Mouse (Mus musculus) macrophage (primary cell): ENCODE data around the gene Il18rap. TPM values are rescaled to one million over a fixed set of nuclear protein-coding genes. Genes with fewer than 3 reads are reported as not detected.
A peak's percentile ranks its signal among the peaks of the same experiment; 100 is the strongest.

Experiments
- H3K27ac ChIP-seq: fragments of 350-480 bp; formaldehyde crosslinking; 2 replicates; pipeline ENCODE4 v1.9.0; 2021
- H3K36me3 ChIP-seq: fragments of 350-480 bp; formaldehyde crosslinking; 2 replicates; pipeline ENCODE4 v1.9.0; 2021; ENCODE audit errors: inconsistent target
- H3K4me3 ChIP-seq: fragments of 350-480 bp; formaldehyde crosslinking; 2 replicates; pipeline ENCODE4 v1.9.0; 2021; ENCODE audit errors: inconsistent target
- H3K79me2 ChIP-seq: fragments of 350-480 bp; formaldehyde crosslinking; 2 replicates; pipeline ENCODE4 v1.9.0; 2021; ENCODE audit errors: inconsistent target
- WGBS: methylation state at CpG from one replicate; pipeline ENCODE4 v1.1.7; 2026; ENCODE audit warnings: inconsistent platforms; ENCODE audit not compliant: missing documents; 5-methylcytosine and 5-hydroxymethylcytosine counted together
- polyA plus RNA-seq: library from polyadenylated mRNA; stranded (reverse); fragments of 250-400 nt; gene quantifications from 3 replicates; pipeline ENCODE4 v1.2.4, GENCODE M21; 2018; ENCODE audit warnings: inconsistent platforms
- total RNA-seq, 78 experiments: library from RNA; depleted of rRNA; stranded (reverse); fragments of 250-400 nt; gene quantifications; 1 replicate in 9 of 78; 2 replicates in 24 of 78; 3 replicates in 43 of 78; 4 replicates in 2 of 78; pipeline ENCODE4 v1.2.4; 2018; ENCODE audit warnings: inconsistent platforms in 56 of 78

Il18rap gene
- 10 to 100 TPM in 1 of 26 experiments, 1 to 10 TPM in 13, under 1 TPM in 12; 0.13 to 12.5 (median 1.5) TPM for total RNA-seq (2018; cell fraction: chromatin; rRNA removed)
- total RNA-seq (2018; cell fraction: cytosol; rRNA removed), result under 1 TPM; 0.04 to 0.86 (median 0.41) TPM
- 10 to 100 TPM in 1 of 26 experiments, 1 to 10 TPM in 15, under 1 TPM in 10; 0.40 to 12.1 (median 1.5) TPM for total RNA-seq (2018; cell fraction: nucleus; rRNA removed)
- 0.28 to 1.1 TPM (median 0.87 TPM) in 3 replicates for polyA plus RNA-seq

- WGBS, result 5% methylated on average over 9 of the region's 9 CpGs
- Histone ChIP-seq H3K4me3 (no peak within 1 kb of the TSS), H3K36me3 (no peaks in the 10 kb centered on the region), H3K27ac (peak within 1 kb of the TSS; percentile 10; the same call in 1 of the 2 replicates), H3K79me2 (no peaks in the 10 kb centered on the region)
Measured at GRCm38 (mm10) chr1:40514851-40515585, at the start of gene Il18rap. Il18rap (plus strand) TSS chr1:40515362.

- H3K27ac ChIP-seq, result no peak within 1 kb of the TSS
- no peak within 1 kb of the TSS for H3K4me3 ChIP-seq
- H3K79me2 ChIP-seq, result no peaks in the 10 kb centered on the region
- no peaks in the 10 kb centered on the region for H3K36me3 ChIP-seq
- WGBS, result 24% methylated on average over 20 of the region's 20 CpGs
Measured at GRCm38 (mm10) chr1:40465477-40466430, 49.4 kb upstream of the Il18rap start, which contains the start of gene Il18r1. Il18r1 (plus strand) TSS chr1:40465552.

- Histone ChIP-seq H3K36me3 (no peaks in the 10 kb centered on the region), H3K79me2 (no peaks in the 10 kb centered on the region), H3K27ac (no peak overlapping the region), H3K4me3 (no peak overlapping the region)
- 83% methylated on average over 3 of the region's 4 CpGs for WGBS
Measured at GRCm38 (mm10) chr1:40467306-40467705, 47.9 kb upstream of the Il18rap start.

- Histone ChIP-seq H3K4me3 (no peak overlapping the region), H3K36me3 (no peaks in the 10 kb centered on the region), H3K27ac (no peak overlapping the region), H3K79me2 (no peaks in the 10 kb centered on the region)
- 92% methylated on average over 2 of the region's 2 CpGs for WGBS
Measured at GRCm38 (mm10) chr1:40468805-40469204, 46.4 kb upstream of the Il18rap start.

GRCm38 (mm10) chr1:40469900-40470299 lies 45.3 kb upstream of the Il18rap start:
- no peak overlapping the region for H3K4me3 ChIP-seq
- 37% methylated on average over 12 of the region's 12 CpGs for WGBS
- no peaks in the 10 kb centered on the region for H3K36me3 ChIP-seq
- H3K79me2 ChIP-seq, result no peaks in the 10 kb centered on the region
- no peak overlapping the region for H3K27ac ChIP-seq

- H3K27ac ChIP-seq, result no peak overlapping the region
- no peak overlapping the region for H3K4me3 ChIP-seq
- H3K79me2 ChIP-seq, result no peaks in the 10 kb centered on the region
- no peaks in the 10 kb centered on the region for H3K36me3 ChIP-seq
- WGBS, result 100% methylated on average over 1 of the region's 1 CpGs
Measured at GRCm38 (mm10) chr1:40472401-40472800, 42.8 kb upstream of the Il18rap start.

- Histone ChIP-seq H3K36me3 (no peaks in the 10 kb centered on the region), H3K27ac (no peak overlapping the region), H3K4me3 (no peak overlapping the region), H3K79me2 (no peaks in the 10 kb centered on the region)
- 26% methylated on average over 4 of the region's 4 CpGs for WGBS
Measured at GRCm38 (mm10) chr1:40473640-40474039, 41.5 kb upstream of the Il18rap start.

GRCm38 (mm10) chr1:40474336-40474735 lies 40.8 kb upstream of the Il18rap start:
- Histone ChIP-seq H3K79me2 (no peaks in the 10 kb centered on the region), H3K36me3 (no peaks in the 10 kb centered on the region), H3K4me3 (no peak overlapping the region), H3K27ac (no peak overlapping the region)
- 94% methylated on average over 5 of the region's 5 CpGs for WGBS

GRCm38 (mm10) chr1:40475697-40476096 lies 39.5 kb upstream of the Il18rap start:
- Histone ChIP-seq H3K79me2 (no peaks in the 10 kb centered on the region), H3K36me3 (no peaks in the 10 kb centered on the region), H3K27ac (peak overlapping the region; percentile 62), H3K4me3 (no peak overlapping the region)
- WGBS, result 0% methylated on average over 3 of the region's 3 CpGs

- 70% methylated on average over 4 of the region's 4 CpGs for WGBS
- Histone ChIP-seq H3K36me3 (no peaks in the 10 kb centered on the region), H3K79me2 (no peaks in the 10 kb centered on the region), H3K27ac (0 out of 2 replicates have a peak overlapping the region, but pooled peaks have one; percentile 62), H3K4me3 (no peak overlapping the region)
Measured at GRCm38 (mm10) chr1:40476756-40477155, 38.4 kb upstream of the Il18rap start.

GRCm38 (mm10) chr1:40479505-40479923 lies 35.6 kb upstream of the Il18rap start:
- Histone ChIP-seq H3K79me2 (no peaks in the 10 kb centered on the region), H3K27ac (peak overlapping the region; percentile 4; the same call in 1 of the 2 replicates), H3K36me3 (no peaks in the 10 kb centered on the region), H3K4me3 (no peak overlapping the region)
- 20% methylated on average over 6 of the region's 6 CpGs for WGBS

- 74% methylated on average over 4 of the region's 4 CpGs for WGBS
- Histone ChIP-seq H3K4me3 (no peak overlapping the region), H3K36me3 (no peaks in the 10 kb centered on the region), H3K27ac (no peak overlapping the region), H3K79me2 (no peaks in the 10 kb centered on the region)
Measured at GRCm38 (mm10) chr1:40494594-40494993, 20.6 kb upstream of the Il18rap start.

- WGBS, result 82% methylated on average over 1 of the region's 1 CpGs
- no peaks in the 10 kb centered on the region for H3K36me3 ChIP-seq
- H3K4me3 ChIP-seq, result no peak overlapping the region
- H3K27ac ChIP-seq, result no peak overlapping the region
- no peaks in the 10 kb centered on the region for H3K79me2 ChIP-seq
Measured at GRCm38 (mm10) chr1:40499708-40500107, 15.5 kb upstream of the Il18rap start.

GRCm38 (mm10) chr1:40501126-40501525 lies 14.0 kb upstream of the Il18rap start:
- Histone ChIP-seq H3K79me2 (no peaks in the 10 kb centered on the region), H3K36me3 (no peaks in the 10 kb centered on the region), H3K27ac (no peak overlapping the region), H3K4me3 (no peak overlapping the region)
- 49% methylated on average over 4 of the region's 4 CpGs for WGBS
